Mouse (Mus musculus) forelimb bud, embryonic 11.5 days (tissue): ENCODE measurements at regions not wholly inside any gene's neighbourhood (a gene's known extent, or its start where the extent isn't known, plus 50 kb on each side); places are given as distances from the start of the nearest gene placed in this dataset.

Experiments
- DNase-seq: peaks from one replicate; pipeline ENCODE4 v3.0.0-alpha.2; 2012; ENCODE audit warnings: low read depth, low spot score

DNA sequence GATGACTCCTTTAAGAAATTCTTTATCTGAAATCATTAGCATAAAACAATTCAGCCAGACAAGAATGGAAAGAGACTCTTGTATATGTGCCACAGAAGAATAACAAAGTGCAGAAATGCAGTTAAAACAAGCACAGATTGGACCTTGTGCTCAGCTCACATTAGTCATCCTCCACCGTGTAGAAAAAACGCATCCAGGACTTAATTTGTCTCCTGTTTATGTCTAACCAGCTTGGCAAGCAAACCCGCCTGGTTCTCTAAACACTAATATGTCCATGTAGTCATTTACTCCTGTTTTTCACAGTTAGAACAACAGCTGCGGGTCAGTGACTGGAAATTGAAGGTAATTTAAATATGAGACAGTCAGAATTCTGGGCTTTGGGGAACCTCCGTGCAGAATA is 268.7 kb downstream of the Efnb2 start:
- DNase-seq = no peak

DNA sequence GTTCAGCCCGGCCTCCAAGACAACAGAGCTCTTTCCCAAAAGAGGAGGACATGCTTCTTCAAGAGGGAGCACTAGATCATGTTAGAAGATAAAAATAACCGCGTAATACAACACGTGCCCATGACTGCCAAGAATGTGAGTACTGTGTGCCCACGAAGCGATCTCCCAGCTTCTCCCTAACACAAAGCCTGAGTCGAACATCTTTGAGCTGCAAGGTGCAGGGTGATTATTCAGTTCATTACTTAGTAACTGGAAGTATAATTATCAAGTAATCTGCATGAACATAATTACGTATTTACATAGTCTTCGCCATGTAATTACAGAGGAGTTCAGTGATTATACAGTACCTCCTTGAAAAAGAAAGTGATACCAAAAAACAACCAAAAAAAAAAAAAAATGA is 269.7 kb downstream of the Efnb2 start:
- DNase-seq = no peak

DNA sequence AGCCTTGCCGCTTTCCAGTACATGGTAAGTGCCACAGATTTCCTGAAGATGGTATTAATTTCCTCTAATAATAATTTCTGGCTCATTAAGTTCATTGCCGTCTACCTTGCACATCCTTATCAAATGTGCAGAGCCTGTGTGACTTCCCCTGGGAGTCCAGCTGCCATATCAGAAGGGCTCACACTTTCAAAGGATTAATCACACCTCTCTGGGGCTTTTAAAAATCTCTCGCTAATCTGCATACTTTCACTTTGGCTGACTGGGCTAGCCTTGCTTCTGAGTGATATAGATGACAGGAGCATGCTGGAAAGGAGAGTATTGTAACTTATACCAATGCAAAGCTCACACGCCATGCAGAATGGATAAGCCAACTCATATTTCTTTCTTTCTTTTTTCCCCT is 282.8 kb downstream of the Efnb2 start:
- DNase-seq = no peak

DNA sequence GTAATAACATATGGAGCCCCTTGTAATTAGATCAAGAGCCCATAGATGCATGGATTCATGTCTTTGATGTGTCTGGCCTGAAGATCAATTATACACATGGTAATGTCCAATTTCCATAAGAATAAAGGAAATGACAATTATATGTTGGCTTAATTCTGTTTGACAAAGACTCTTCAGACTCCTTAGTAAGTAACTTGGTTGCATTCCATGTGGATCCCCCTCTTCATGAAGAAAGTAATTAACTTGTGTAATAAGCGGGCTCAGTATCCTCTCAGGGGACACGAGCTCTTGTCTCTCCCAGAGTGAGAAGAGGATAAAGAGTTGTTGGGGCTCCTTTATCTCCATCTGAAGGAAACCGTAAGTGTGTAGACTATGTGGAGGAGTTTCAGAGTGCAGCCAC is 284.3 kb downstream of the Efnb2 start:
- DNase-seq = no peak

DNA sequence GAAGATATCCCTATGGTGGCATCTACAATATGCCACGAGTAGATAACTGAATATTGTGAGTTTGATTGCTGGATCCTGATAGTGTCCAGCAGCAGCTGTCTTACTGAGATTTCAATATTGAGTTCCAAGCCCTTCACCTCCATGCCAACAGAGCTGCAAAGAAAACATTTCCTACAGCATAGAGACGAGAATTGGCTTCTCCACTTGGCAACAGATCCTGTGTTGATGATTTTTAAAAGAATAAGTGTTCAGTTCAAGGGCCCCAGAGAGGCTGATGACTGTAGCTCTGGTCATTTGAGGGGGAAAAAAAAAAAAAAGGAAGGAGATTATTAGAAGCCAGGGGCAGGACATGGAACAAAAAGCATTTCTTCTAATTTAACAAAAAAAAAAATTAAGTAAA is 284.7 kb downstream of the Efnb2 start:
- no peak for DNase-seq

DNA sequence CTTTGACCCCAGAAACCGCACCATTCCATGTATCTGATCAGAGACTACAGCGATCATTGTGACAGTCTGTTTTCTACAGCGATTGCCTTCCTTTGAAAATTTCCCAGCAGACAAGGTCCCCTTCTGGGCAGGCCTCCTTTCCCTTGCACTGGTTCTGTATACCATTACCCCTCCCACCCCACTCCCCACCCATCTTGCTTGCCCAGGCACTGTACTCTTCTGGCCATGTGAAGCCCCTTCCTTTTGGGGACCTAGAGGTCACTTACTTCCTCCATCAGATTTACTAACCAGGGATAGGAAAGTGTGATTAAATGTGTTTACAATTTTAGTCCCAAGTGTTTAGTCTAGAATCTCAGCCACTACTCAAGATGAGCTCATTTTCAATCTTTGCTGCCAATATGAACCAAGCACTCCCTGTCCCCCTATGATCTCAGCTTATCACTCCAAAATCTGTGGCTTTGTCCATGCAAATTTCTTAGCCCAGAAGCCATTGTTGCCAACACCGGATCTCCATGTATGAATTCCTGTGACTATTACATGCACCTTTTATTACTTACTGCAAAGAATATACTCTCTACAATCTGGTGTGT is 293.7 kb downstream of the Efnb2 start:
- no peak for DNase-seq

DNA sequence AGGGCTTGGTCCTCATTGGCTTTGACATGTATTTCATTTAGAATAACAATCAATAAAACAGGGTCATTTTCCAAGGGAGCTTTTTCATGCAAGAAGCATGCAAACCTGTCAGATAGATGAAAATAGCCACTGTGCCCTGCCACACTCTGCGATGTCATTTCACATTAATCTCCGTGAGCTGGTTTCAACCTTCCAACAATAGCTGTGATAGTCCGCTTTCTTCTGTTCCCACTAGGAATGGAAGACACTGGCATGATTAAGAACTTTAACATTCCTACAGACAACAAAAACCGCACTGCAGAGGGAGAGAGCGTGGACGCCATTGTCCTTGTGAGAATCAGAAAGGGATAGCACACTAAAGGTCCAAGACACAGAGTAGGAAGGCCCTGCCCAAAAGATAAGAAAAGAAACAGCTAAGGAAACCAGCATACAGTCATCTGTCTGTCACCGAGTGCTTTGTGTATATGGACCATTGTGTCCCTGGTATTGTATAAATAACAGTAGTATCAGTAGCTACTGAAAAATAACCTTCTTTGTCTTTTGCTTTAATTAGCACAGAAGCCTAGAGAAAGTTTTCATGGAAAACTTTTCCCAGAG is 299.0 kb downstream of the Efnb2 start:
- DNase-seq = no peak

DNA sequence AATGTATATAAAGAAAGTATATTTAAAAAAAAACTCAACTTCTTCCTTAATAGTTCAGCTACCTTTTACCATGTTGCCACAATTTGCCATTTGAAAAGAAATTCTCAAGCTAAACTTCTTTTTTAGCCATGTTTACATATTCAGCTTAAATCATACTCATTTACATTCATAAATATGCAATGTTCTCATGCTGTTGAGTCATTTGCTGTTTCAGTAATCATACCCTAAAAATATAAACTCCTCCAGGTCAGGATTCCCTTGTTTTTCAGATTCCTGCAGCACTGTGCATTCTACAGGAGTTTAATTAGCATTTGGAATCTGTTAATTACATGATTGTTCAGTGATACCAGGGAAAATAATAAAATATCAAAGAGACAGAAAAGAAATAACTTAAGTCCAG is 300.5 kb downstream of the Efnb2 start:
- no peak for DNase-seq

DNA sequence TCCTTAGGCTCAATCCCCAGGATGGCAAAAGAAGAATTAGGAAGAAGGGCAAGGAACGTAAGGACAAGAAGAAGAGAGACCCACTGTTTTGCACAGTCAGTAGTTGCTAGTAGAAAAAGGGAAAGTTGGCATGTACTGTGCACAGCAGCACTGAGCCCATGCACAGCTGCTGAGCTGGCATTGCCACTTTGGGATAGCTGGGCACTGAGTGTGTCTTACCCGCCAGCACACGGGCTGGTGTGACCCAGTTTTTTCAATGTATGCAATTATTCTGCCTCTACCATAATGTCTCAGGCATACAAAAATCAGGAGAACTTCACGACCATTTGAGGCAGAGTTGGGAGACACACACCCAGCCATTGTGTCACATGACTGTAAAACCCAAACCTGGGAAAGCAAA is 306.1 kb downstream of the Efnb2 start:
- DNase-seq = no peak

DNA sequence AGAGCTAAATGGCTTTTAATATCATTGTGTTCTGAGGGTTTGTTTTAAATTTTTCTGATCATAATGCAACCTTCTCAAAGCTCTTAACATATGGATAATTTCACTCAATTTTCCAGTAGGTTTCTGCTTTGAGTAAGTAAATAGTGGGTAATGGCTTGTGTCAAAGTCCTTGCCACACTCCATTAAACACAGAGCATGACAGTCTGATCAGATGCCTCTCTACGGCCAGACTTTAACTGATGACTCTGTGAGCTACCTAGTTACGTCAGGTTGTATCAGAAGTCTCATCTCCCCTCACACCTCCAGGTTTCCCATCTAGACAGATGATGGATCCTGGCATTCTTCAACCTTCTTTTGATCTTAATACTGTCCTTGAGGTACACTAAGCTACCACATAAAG is 316.4 kb downstream of the Efnb2 start:
- no peak for DNase-seq

DNA sequence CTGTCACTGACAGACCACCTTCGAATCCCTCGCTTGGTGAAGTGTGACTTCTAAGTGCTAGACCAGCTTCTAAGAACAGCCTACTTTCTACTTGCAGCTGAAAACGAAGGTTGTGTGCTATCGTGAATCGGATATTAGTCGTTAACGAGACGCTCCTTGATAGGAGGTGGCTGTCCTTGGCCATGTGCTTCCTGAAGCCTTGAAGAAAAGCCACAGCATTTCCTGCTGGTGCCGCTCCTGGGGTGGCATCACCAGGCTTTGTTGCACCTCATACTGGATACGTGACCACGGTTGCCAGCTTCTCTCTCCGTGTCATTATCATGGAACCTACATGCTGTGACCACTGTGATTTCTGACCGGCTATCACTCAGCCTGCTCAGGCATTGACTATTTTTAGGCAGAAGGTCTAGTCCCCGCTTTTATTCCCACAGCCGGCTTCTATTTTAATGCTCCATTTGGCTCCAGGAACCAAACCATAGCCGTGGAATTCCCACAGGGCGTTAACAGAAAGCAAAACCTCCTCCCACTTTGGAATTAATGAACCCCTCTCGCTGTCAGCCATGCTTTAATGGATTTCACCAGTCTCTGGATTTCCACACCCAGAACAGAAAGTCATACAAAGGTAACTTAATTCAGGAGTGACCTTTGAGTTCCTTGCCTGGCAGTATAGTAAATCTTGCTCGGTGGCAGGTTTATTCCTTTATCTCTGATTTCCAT is 325.6 kb downstream of the Efnb2 start:
- DNase-seq = no peak

DNA sequence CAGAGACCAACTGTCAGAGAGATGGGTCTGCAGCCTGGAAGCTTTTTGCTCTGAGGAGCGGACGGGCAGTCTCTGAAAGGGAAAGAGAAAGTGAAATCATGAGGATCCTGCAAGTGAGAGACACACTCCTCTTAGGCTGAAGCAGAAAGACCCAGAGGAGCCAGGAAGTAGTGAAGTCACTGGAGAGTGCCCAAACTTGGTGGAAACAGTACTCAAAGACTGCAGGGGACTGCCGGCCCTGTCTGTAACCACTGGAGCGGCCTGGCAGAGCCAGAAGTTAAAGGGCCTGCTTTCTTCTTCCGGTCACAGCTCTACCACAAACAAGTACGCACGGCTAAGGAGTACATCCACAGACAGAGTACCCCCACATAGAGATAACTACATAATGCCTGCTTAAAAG is 326.5 kb downstream of the Efnb2 start:
- no peak for DNase-seq

DNA sequence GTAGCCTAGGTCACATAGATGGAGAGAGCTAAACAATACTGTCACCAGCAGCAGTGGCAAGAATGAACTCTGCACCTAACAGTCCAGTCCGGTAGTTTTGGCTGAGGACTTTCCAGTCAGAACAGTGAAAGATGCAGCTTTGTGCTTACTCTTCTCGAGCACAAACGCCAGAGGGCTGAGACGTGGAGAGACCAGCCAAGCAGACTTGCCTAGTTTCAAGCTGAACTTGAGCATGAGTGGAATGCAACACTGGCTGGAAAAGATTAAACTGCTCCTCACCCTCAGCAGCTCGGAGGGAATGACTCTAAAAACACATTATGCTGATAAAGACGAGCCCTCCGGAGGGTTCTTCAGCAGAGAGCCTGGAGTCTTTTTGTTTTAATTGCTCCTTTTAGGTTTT is 329.8 kb downstream of the Efnb2 start:
- DNase-seq = no peak

DNA sequence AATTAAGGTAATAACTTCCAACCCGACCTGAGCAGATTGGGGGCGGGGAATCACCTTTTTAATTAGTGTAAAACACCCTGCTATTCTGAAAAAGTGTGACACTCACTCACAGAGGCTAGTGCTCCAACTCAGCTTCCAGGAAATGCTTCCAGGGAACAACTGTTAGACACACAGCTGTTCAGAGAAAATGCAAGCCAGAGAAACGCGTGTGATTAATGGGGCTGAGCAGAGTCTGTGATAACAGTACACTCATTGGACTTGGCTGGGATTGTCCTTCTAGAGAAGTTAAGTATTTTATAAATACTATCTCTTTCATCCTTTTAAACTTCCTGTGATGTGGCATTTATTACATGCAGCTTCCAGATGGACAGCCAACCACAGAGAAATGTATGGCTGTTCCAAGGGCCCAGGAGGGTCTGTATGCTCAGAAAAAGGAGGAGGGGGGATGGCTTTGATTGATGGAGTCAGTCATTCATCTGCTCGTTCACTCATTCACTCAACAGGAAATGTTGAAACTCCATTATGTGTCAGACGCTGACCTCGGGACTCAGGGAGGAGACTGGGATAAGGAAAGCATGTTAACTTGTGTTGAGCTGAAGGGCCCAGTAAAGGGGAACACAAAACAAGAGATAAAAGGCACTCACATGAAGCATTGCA is 332.9 kb downstream of the Efnb2 start:
- DNase-seq = no peak

DNA sequence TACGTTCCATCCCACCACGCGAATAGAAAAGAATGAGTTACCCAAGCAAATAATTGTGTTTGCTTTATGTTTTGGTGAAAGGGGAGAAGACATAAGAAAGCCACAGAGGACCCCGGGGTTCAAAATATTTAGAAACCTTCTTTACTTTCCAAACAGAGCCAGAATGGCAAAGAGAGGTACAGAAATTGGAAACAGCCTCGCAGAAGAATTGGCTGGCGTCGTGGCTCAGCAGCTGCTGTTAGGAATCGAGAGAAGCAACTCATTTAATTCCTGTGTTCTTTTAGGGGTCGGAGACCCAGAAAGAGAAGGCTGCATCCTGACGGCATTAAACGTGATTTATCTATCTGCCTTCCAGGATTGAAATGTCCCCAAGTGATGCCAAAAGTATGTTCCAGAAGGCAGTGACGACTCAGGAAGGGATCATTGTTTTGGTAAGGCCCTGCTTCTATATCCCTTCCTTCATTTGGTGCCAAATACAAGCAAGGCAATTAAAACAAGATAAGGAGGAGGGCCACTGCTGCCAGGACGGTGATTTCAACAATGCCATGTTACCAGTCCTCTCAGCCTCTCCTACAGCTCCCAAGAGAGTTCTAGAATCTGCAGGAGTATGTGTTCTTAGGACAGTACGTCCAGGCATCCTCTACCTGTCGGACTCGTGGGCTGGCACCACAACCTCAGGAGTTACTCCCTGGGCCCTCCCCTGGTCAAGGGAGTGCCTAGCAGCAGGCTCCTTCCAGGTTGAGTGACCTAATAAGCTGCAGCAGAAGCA is 334.8 kb downstream of the Efnb2 start:
- no peak for DNase-seq

DNA sequence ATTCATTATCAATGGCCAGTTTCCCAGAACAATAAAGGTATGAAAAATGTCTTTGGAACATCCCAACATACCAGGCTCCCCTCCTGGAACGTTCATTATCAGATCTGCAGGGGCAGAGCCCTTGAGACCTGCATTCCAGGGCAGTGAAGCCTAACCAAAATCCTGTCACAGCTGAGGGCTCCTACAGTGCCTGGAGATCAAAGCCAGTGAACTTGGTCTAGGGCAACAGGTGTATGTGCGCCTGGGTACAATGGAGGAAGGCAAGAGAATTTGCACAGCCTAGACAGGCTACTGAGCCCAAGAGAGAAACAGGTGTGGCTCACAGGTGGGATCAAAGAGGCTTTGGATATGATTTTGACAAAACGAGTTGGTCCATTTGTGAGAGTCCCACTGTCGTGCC is 335.6 kb downstream of the Efnb2 start:
- DNase-seq = no peak

DNA sequence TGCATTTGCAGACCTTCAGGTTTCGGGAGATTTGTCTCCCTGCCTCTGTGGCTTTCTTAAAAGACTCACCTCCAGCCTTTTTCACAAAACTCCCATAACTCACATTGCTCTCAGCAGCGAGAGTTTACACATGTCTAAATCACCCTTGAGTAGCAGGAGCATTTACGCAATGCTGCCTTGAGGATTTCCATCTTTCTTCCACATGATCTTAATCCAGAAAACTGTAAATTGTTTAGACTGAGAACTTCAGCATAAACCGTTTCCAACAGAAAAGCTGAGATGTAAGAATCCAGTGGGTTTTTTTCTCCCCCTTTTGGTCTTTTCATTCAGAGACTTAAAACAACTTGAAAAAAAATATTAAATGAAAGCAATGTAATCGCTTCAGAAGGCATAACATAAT is 336.5 kb downstream of the Efnb2 start:
- no peak for DNase-seq

DNA sequence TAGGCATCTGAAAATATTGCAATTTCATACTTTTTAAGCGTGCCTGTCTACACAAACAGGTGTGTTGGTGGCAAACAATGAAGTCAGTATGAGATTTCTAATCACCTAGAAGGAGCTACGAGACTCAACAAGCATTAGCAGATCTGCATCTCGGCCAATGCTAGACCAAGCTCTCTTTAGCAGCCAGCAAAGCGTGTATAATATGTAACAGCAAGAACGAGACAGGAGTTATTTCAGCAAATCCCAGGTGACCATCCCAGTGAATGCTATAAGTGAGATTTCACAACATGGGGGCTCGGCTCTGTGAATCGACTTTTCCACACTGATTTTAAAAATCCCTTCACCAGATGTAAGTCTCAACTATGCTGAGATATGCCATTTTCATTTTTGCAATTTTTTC is 352.8 kb downstream of the Efnb2 start:
- no peak for DNase-seq

DNA sequence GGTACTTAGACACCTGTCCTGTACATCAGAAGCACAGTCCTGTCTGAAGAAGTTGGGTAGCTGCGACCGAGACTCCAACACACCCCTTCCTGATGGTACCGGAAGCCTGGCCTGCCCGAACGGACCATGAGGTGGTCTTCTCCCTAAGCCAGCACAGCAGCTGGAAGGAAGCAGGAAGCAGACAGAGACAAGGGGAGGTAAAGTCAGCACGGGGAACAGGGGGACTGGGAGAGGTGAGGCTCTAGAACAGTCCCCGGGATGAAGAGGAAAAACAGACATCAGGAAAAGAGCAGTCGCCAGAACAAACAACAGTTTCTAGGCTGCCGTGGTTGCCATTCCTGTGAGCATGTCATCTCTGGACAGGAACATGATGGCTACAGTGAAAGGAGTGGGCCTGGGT is 353.6 kb downstream of the Efnb2 start:
- DNase-seq = no peak

DNA sequence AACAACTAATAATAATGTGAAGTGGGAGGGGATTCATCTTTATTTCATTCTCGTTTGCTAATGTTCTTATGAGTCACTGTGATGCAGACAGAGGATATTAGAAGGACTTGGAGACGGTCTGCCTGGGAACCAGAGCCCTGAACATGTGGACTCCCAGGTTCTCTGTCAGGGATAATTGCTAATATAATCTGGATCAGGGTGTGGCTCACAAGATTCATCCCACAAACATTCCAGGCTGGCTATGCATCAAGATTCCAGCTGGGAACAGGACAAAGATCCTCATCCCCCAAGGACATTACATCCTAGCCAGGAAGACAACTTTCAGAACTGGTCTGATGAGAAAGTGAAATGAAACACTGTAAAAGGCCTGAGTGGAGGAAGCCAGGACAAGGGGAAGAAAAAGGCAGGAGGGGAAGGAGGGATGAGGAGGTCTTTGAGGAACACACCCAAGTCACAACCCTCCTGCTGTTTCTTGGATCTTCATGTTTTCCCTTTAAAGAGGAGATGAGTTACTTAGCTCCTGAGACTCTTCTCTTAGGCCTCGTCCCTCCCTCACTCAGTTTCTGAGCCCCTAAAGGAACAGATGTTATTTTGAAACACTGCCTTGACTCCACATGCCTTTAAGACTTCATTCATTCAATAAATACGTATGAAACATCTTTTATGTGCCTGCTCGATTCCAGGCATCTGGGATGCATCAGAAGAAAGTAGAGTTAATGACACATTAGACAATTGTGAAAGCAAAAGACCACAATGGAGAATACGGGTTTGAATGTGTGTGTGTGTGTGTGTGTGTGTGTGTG is 360.9 kb downstream of the Efnb2 start:
- no peak for DNase-seq

DNA sequence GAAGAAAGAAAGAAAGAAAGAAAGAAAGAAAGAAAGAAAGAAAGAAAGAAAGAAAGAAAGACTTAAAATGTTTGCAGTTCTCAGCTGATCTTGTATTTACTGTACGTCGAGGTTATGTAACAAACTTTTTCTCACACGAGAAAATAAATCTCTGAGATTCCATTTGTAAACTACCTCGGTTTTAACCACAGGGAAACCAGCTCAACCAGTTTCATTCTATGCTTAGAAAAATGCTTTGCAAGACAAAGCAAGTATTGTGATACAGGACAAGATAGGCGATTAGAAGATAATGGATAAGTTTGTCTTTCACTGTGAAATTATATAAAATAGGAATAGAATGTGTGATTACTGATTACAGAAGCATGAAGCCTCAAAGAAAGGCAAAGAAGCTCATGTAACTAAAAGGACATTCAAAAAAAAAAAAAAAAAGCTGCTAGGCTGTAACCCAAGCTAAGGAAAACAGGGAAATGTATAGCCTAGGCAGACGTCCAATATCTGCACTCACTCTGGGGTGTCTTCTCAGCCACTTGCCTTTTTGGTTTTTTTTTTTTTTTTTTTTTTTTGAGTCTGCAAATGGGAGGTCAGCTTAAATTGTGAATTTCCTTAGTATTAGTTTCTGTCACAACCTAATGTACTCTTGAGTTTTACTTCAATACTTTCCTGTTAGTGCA is 368.3 kb downstream of the Efnb2 start:
- DNase-seq = no peak
